Mouse (Mus musculus): Measurements from ENCODE around the gene Rnpepl1.

Rnpepl1 gene

DNA sequence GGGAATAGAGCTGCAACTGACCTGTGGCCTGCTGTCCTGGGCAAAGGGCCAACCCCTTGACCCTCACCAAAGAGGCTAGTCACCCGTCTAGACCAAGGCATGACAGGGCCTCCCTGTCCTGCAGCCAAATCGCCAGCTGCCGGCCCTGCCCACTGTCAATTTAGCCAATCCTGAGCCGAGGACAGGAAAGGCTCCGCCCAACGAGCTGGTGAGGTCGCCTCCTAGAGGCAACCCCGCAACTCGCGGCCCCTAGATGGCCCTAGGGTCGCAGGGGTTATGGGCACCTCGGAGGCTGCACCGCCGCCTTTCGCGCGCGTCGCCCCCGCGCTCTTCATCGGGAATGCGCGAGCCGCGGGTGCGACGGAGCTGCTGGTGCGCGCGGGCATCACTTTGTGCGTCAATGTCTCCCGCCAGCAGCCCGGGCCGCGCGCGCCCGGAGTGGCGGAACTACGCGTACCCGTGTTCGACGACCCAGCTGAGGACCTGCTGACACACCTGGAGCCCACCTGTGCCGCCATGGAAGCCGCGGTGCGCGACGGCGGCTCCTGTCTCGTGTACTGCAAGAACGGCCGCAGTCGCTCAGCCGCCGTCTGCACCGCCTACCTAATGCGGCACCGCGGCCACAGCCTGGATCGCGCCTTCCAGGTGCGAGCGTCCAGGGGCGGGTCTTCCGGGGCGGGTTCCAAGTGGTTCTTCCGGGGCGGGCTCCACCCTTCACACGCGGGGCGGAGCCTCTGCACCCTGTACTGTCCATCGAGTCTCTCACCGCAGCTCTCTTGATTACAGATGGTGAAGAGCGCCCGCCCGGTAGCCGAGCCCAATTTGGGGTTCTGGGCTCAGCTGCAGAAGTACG lies 3.6 kb upstream of the Rnpepl1 start, which contains the start of gene Dusp28:
Gene Dusp28, plus strand, starts transcription at position 203 of the 853 bp plus-strand sequence.
- in situ Hi-C loops (cut with MboI, MseI): loop anchor here (10.0 to 25.0 kb wide), 3 partner anchors 728 to 1820 kb away; no protein-coding TSS in a partner anchor

DNA sequence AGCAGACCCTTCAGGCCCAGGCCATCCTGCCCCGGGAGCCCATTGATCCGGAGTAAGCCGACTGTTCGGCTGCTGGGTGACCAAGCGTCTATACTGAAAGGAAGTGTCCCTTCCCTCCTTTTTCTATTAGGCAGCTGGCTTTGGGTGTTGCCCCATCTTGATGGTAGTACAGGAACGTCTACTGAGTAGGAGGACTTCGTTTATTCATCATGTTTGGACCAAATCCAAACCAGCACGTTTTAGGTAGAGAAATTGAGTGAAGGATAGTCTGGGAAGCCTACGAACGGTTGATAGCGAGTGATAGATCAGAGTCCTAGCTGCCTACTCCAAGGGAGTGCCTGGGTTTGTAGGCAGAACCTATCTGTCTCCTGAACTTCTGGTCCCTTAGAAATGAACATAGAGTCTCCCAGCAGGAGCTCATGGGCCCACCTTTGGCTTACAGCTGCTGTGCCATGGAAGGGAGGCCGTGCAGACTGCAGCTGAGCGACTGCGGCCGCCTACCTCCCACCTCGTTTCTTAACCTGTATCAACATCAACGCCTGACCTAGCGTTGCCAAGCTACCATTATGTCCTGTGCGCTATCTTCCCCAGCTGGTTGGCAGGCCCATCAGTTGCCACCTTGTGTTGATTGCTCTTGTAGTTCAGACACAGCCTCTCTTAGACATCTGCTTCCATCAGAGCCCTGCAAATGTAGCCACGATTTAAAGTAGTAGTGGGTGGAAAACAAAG lies 2.8 kb upstream of the Rnpepl1 start:
- in situ Hi-C loops (cut with MboI, MseI): loop anchor here (10.0 to 25.0 kb wide), 3 partner anchors 727 to 1820 kb away; no protein-coding TSS in a partner anchor

DNA sequence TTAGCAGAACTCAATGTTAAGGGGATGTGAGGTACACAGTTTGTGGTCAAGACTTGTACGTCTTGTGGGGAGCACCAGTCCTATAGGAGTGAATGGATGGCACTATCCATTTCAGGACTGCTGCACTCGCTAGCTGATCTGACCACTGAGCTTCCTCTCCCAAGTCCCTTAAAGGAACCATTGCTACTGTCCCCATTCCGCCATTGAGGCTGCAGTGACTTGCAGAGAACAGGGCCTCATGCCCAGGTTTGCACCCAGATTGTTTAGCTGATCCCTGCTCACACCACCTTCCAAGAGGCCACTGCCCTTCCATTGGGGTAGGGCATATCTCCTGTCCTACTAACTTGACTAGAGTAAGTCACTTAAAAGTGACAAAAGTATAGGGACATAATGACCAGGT lies 1.9 kb upstream of the Rnpepl1 start:
- in situ Hi-C loops (cut with MboI, MseI): loop anchor here (10.0 to 25.0 kb wide), 3 partner anchors 726 to 1821 kb away; no protein-coding TSS in a partner anchor

DNA sequence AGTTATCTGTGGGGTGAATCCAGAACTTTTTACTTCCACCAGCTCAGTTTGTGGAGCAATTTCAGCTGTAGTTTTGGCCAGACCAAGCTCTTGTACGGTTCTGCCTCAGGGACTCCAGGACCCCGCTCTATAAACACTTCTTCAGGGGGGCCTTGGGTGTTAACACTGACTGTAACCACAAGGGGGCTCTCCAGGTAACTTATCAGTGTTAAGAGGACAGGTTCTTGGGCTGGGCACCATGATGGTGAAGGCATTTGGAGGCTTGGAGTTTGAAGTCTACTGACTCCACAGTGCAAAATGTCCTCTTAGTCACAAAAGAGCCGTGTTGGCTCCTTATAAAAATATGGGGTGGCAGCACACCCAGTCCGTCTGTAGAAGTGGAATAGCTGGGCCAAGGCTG lies 1.5 kb upstream of the Rnpepl1 start:
- in situ Hi-C loops (cut with MboI, MseI): loop anchor here (10.0 to 25.0 kb wide), 3 partner anchors 726 to 1822 kb away; no protein-coding TSS in a partner anchor

DNA sequence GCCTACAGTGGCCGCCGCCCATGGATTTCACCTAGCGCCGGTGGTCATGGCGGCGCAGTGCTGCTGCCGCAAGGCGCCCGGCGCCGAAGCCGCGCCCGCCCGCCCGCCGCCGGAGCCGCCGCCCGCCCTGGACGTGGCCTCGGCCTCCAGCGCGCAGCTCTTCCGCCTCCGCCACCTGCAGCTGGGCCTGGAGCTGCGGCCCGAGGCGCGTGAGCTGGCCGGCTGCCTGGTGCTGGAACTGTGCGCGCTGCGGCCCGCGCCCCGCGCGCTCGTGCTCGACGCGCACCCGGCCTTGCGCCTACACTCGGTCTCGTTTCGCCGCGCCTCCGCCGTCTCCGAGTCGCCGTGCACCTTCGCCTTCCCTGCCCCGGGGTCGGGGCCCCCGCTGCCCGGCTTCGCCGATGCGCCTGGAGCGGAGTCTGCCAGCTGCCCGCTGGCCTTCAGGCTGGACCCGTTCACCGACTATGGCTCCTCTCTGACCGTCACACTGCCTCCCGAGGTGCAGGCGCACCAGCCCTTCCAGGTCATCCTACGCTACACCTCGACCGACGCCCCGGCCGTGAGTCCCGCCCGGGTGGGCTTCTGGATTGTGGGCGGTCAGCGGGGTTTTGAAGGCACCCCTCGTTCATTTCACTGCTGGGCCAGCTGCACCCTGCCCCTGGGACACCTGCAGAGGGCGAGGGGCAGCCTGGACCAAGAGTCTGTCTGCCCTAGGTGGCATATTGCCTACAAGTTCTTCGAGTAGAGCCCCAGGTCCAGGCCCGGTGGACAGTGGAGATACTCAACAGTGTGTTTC lies 540 bp downstream of the Rnpepl1 start:
- in situ Hi-C loops (cut with MboI, MseI): loop anchor here (25.0 kb wide), 2 partner anchors 1126 to 1824 kb away; no protein-coding TSS in a partner anchor

DNA sequence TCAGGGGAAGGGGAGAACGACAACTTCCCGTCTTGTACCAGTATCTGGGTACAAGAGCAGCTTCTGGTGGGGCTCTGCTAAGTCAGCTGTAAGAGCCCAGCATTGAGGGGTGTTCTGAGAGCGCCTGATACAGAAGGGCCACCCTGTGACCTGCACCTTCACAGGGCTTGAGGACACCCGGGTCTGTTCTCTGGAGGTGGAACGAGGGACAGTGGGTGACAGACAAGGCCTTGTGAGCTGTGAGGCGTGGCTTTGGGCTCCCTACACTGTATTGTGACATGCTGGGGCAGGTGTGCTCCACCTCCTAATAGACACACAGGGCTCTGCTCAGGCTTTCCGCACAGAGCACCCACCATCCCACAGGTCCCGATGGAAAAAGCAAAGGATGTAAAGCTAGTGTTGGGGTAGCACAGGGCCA lies 1.1 kb downstream of the Rnpepl1 start:
- in situ Hi-C loops (cut with MboI, MseI): loop anchor here (25.0 kb wide), 2 partner anchors 1126 to 1824 kb away; no protein-coding TSS in a partner anchor

DNA sequence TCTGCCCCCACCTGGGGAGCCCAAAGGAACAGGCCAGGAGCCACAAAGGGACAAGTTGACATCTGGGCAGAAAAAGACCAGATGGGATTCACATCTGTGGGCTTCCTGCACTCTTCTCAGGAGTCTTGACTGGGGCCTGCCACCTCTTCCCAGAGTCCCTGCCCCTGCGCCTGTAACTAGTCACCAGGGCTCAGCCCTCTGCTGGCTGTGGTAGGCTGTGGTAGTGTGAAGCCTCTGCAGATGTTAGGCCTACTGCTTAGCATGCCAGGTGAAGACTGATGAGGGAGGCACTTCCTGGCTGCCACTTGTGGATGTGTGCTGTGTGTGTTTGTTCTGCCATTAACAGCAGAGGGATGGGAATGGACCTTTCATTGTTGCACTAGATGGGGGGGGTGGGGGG lies 1.7 kb downstream of the Rnpepl1 start:
- in situ Hi-C loops (cut with MboI, MseI): loop anchor here (25.0 kb wide), 2 partner anchors 1125 to 1825 kb away; no protein-coding TSS in a partner anchor

DNA sequence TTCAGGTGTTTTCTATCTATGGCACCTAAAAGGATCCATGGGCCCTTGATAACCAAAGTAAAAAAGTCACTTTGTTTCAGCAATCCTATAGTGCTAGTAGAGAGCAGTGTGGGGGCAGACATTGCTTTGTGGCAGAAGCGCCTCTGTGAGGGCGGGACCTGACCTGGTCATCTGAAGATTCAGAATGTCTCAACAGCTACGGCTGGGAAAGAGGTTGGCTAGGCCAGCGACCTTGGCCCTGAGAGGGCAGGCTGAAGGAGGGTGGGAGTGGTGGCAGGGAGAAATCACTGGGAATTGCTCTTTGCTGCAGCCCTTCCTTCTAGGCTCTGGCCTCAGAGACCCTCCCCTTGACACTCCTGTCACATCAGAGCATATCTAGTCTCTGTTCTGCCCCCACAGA lies 3.7 kb downstream of the Rnpepl1 start:
- in situ Hi-C loops (cut with MboI, MseI): loop anchor here (25.0 kb wide), 2 partner anchors 1123 to 1827 kb away; no protein-coding TSS in a partner anchor

DNA sequence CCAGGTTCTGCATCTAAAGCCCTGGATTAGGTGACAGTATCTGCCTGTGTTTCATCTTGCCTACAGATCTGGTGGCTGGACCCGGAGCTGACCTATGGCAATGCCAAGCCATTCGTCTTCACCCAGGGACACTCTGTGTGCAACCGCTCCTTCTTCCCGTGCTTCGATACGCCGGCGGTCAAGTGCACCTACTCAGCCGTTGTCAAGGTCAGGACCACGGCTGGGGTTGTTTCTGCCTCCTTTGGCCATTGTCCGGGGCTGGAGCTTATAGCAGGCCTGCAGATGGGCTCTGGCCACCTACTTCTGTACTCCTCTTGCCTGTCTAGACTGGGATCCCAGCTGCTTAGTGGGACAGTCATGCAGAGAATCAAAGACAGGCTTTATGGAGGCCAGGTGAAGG lies 4.4 kb downstream of the Rnpepl1 start:
- in situ Hi-C loops (cut with MboI, MseI): loop anchor here (25.0 kb wide), 2 partner anchors 1122 to 1828 kb away; no protein-coding TSS in a partner anchor

DNA sequence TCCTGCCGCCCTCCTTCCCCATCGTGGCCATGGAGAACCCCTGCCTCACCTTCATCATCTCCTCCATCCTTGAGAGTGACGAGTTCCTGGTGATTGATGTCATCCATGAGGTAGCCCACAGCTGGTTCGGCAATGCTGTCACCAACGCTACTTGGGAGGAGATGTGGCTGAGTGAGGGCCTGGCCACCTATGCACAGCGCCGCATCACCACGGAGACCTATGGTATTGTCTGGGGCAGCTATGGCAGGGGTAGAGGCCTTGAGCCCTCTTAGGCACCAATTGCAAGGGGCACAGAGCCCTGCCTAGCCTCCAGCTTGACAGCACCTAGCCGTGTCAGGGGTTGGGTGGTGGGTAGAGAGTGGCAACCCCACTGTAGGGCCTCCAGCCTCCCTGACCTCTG lies 6.1 kb downstream of the Rnpepl1 start:
- in situ Hi-C loops (cut with MboI, MseI): loop anchor here (25.0 kb wide), 2 partner anchors 1121 to 1829 kb away; no protein-coding TSS in a partner anchor

DNA sequence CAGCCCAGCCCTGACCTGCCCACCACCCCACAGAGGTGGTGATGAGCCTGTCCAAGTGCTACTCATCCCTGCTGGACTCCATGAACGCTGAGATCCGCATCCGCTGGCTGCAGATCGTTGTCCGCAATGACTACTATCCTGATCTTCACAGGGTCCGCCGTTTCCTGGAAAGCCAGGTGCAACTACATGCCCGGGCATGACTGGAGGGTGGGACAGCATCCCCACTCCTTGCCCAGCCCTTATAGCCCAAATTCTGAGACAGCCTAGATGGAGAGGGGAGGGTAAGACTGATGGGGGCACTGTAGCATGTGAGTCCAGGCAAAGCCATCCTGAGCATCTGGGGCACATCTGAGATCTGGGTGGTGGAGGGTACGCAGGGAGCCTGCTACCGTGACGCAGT lies 8.6 kb downstream of the Rnpepl1 start:
- in situ Hi-C loops (cut with MboI, MseI): loop anchor here (25.0 kb wide), 2 partner anchors 1118 to 1832 kb away; no protein-coding TSS in a partner anchor

DNA sequence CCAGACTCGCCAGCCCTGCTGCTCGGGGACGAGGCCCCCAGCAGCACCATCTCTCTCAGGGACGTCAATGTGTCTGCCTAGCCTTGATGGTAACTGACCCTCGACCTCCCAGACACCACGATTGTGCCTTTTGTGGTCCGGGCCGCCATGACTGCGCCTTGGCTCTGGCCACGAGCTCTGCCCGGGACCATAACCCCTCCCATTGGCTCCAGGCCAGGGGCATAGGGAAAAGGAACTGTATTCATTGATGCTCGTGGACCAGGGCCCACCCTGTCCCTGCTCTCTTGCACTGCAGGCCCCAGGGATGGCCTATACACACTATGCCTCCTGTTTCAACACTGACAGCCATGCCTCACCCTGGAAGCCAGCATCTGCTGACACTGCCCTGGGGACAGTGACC lies 9.2 kb downstream of the Rnpepl1 start:
- in situ Hi-C loops (cut with MboI, MseI): loop anchor here (25.0 kb wide), 2 partner anchors 1118 to 1832 kb away; no protein-coding TSS in a partner anchor

DNA sequence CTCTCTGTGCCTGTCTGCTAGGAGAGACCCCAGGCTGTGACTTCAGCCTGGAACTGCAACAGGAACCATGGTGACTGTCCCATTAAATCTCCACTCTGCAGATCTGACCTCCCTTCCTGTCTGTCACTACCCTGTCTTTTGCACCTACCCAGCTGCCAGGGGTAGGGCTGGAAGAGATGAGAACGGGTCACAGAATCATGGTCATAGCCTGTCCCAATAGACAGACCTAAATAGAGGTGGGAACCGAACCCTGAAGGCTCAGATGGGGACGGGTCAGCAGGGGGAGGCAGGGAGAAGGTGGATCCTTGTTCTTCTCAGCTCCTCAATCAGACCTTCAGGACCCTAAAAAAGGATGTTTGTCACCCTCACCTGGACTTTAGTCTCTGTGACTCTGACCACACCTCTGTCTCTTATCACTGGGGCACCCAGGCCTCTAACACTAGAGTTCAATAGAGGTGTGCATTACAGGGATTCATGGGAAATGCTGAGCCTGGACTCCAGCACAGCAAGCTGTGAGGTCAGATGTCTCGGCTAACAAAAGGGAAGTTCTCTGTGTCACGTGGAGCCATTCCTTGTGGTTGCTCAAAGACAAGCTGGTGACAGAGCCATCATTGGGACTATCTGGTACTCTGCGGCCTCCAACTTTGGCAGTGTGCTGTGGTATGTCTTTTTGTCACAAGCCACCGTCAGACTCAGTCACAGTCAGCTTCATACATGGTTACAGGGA lies 10.1 kb downstream of the Rnpepl1 start:
- in situ Hi-C loops (cut with MboI, MseI): loop anchor here (25.0 kb wide), 2 partner anchors 1117 to 1833 kb away; no protein-coding TSS in a partner anchor

DNA sequence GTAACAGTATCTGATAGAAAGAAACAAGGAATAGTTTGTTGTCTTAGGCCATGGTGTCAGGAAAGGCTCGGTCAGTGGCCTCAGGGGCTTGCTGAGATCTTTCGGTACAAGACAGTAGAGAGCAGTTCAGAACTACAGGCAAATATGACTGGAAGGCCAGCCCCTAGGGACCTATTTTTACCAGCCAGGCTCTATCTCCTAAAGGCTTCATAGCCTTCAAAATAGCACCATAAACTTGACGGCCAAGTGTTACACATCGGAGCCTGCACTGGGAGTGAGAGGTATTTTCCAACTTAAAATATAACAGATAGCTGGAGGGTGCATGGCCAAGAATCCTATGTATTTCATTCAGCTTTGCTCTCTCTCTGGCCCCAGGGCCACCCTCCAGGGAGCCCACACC lies 10.9 kb downstream of the Rnpepl1 start:
- in situ Hi-C loops (cut with MboI, MseI): loop anchor here (25.0 kb wide), 2 partner anchors 1116 to 1834 kb away; no protein-coding TSS in a partner anchor

DNA sequence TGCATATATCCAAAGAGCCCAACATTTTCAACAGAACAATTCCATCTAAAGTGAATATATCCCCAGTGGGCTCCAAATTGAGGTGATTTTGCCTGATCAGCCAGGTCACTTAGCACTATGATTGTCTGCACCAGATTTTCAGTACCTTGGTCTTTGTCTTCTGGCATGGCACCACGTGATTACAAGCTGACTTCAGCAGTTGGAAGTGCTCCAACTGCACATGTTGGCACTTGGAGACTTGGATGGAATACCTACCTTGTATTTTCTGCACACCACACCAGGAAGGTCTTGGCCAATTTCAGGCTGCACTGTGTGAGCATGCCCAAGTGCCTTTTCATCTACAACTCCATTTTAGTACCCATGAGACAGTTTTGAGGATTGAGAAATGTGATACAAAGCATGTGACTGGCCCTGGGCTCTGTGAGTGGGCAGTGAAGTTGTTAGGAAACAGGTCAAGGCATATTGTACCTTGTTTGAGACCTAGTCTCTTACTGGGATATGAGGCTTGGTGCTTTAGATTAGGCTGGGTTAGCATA lies 19.7 kb downstream of the Rnpepl1 start:
- in situ Hi-C loops (cut with MboI, MseI): loop anchor here in 1 of 2 experiments (25.0 kb wide), 1 partner anchor 1107 kb away; no protein-coding TSS in a partner anchor

DNA sequence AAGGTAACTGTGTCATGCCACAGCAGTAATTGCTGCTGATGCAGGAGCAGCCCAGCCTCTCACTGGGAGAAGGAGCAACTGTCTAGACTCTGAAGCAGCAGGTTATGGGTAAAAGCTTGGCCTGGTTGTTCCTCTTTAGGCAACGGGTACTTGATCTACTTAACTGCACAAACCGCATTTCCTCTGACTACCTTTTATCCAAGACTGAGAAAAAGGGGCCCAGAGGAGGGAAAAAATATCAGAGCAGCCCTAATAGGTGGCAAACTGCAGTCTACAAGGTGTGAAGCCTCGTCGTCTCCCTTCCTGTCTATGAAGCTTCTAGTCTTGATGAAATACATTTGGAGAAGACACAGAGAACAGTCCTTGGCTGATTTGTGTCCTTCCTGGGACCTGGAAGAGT lies 23.0 kb downstream of the Rnpepl1 start:
- in situ Hi-C loops (cut with MboI, MseI): loop anchor here in 1 of 2 experiments (25.0 kb wide), 1 partner anchor 1104 kb away; no protein-coding TSS in a partner anchor

DNA sequence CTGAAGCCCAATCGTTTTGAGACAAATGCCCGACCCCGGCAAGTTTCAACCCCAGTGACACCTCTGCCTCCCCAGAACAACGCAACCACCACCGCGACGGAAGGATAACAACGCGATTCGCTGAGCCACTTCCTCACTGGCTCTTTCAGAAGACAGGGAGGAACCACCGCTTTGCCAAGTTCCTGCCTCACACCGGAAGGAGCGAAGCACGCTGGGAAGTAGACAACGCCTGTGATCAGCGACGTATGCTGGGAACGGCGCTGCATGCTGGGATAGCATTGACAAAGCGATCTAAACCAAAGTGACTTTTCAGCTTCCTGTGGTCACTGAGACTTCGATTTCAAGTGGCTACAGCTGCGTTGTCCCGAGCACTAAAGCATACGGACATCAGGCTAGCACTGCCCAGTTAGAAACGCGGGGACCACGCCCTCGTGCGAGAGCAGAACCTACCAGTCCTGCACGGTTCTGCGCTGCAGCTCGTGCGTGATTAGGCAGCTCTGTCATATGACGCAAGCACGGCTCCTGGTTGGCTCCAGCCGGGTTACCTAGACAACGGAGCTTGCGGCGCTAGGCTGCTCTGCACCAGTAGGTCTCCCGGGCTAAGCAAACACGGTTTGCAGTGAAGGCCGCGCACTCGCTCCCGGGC lies 23.7 kb downstream of the Rnpepl1 start, which contains the start of gene Capn10:
Gene Capn10, plus strand, starts transcription at position 195 of the 646 bp plus-strand sequence.
- in situ Hi-C loops (cut with MboI, MseI): loop anchor here in 1 of 2 experiments (25.0 kb wide), 1 partner anchor 1103 kb away; no protein-coding TSS in a partner anchor

Measured in T-helper 17 cell (primary cell).